Mouse (Mus musculus): ENCODE results near the gene Cacna1e.

Cacna1e gene

GRCm38 (mm10) chr1:154884275-154885206 is at the start of gene Cacna1e:
Gene Cacna1e (minus strand): TSS chr1:154884501.
- H3K27me3 ChIP-seq (ENCODE audit: insufficient read depth, low read length), result peaks cover 55% of the 10 kb centered on the region
- peaks cover 6% of the 10 kb centered on the region for H3K9me3 ChIP-seq (ENCODE audit: low read length)
- no peaks in the 10 kb centered on the region for H3K36me3 ChIP-seq (ENCODE audit: insufficient read depth, low read length)
- no peak for TF ChIP-seq CTCF (conservative IDR thresholded peaks at IDR 0.05; ENCODE audit: low read length)
- TF ChIP-seq NANOG (IDR thresholded peaks at IDR 0.05; ENCODE audit: borderline replicate concordance, low read length), result no peak
- no peak for TF ChIP-seq POU5F1 (IDR thresholded peaks at IDR 0.05; ENCODE audit: borderline replicate concordance, low read length)
- peaks cover 18% of the 10 kb centered on the region for H3K4me1 ChIP-seq (replicated peaks; ENCODE audit: low read depth, low read length)
- H3K4me3 ChIP-seq (replicated peaks; ENCODE audit: low read length), result peak within 1 kb of the TSS; percentile 51

- Histone ChIP-seq H3K4me3 (replicated peaks; ENCODE audit: low read length) (no peak overlapping the region), H3K36me3 (ENCODE audit: insufficient read depth, low read length) (no peaks in the 10 kb centered on the region), H3K9me3 (ENCODE audit: low read length) (0 out of 2 replicates have a peak, but pooled peaks cover 1% of the 10 kb centered on the region), H3K4me1 (replicated peaks; ENCODE audit: low read depth, low read length) (no peaks in the 10 kb centered on the region), H3K27me3 (ENCODE audit: insufficient read depth, low read length) (no peaks in the 10 kb centered on the region)
- no peak for TF ChIP-seq POU5F1 (IDR thresholded peaks at IDR 0.05; ENCODE audit: borderline replicate concordance, low read length)
- no peak for TF ChIP-seq NANOG (IDR thresholded peaks at IDR 0.05; ENCODE audit: borderline replicate concordance, low read length)
Observed at GRCm38 (mm10) chr1:154918406-154918805, 34.1 kb upstream of the Cacna1e start.

- TF ChIP-seq POU5F1 (IDR thresholded peaks at IDR 0.05; ENCODE audit: borderline replicate concordance, low read length), result no peak
- no peak for TF ChIP-seq NANOG (IDR thresholded peaks at IDR 0.05; ENCODE audit: borderline replicate concordance, low read length)
- TF ChIP-seq CTCF (conservative IDR thresholded peaks at IDR 0.05; ENCODE audit: low read length), result no peak
- Histone ChIP-seq H3K4me3 (replicated peaks; ENCODE audit: low read length) (no peak overlapping the region), H3K36me3 (ENCODE audit: insufficient read depth, low read length) (no peaks in the 10 kb centered on the region), H3K27me3 (ENCODE audit: insufficient read depth, low read length) (no peaks in the 10 kb centered on the region), H3K9me3 (ENCODE audit: low read length) (peaks cover 10% of the 10 kb centered on the region; the same call in 1 of the 2 replicates), H3K4me1 (replicated peaks; ENCODE audit: low read depth, low read length) (no peaks in the 10 kb centered on the region)
Observed at GRCm38 (mm10) chr1:154917438-154917837, 33.1 kb upstream of the Cacna1e start.

- Histone ChIP-seq H3K9me3 (ENCODE audit: low read length) (peaks cover 63% of the 10 kb centered on the region), H3K4me3 (replicated peaks; ENCODE audit: low read length) (no peak overlapping the region), H3K36me3 (ENCODE audit: insufficient read depth, low read length) (no peaks in the 10 kb centered on the region), H3K4me1 (replicated peaks; ENCODE audit: low read depth, low read length) (no peaks in the 10 kb centered on the region), H3K27me3 (ENCODE audit: insufficient read depth, low read length) (no peaks in the 10 kb centered on the region)
- no peak for TF ChIP-seq NANOG (IDR thresholded peaks at IDR 0.05; ENCODE audit: borderline replicate concordance, low read length)
- TF ChIP-seq CTCF (conservative IDR thresholded peaks at IDR 0.05; ENCODE audit: low read length), result no peak
- no peak for TF ChIP-seq POU5F1 (IDR thresholded peaks at IDR 0.05; ENCODE audit: borderline replicate concordance, low read length)
Observed at GRCm38 (mm10) chr1:154909554-154909953, 25.3 kb upstream of the Cacna1e start.

GRCm38 (mm10) chr1:154897390-154897789 is 13.1 kb upstream of the Cacna1e start:
- Histone ChIP-seq H3K36me3 (ENCODE audit: insufficient read depth, low read length) (no peaks in the 10 kb centered on the region), H3K9me3 (ENCODE audit: low read length) (peaks cover 41% of the 10 kb centered on the region), H3K27me3 (ENCODE audit: insufficient read depth, low read length) (no peaks in the 10 kb centered on the region), H3K4me1 (replicated peaks; ENCODE audit: low read depth, low read length) (no peaks in the 10 kb centered on the region), H3K4me3 (replicated peaks; ENCODE audit: low read length) (no peak overlapping the region)
- no peak for TF ChIP-seq NANOG (IDR thresholded peaks at IDR 0.05; ENCODE audit: borderline replicate concordance, low read length)
- no peak for TF ChIP-seq CTCF (conservative IDR thresholded peaks at IDR 0.05; ENCODE audit: low read length)
- no peak for TF ChIP-seq POU5F1 (IDR thresholded peaks at IDR 0.05; ENCODE audit: borderline replicate concordance, low read length)

GRCm38 (mm10) chr1:154890244-154890643 is 5.9 kb upstream of the Cacna1e start:
- no peak for TF ChIP-seq POU5F1 (IDR thresholded peaks at IDR 0.05; ENCODE audit: borderline replicate concordance, low read length)
- TF ChIP-seq CTCF (conservative IDR thresholded peaks at IDR 0.05; ENCODE audit: low read length), result no peak
- TF ChIP-seq NANOG (IDR thresholded peaks at IDR 0.05; ENCODE audit: borderline replicate concordance, low read length), result no peak

GRCm38 (mm10) chr1:154888495-154888894 is 4.2 kb upstream of the Cacna1e start:
- Histone ChIP-seq H3K4me3 (replicated peaks; ENCODE audit: low read length) (no peak overlapping the region), H3K9me3 (ENCODE audit: low read length) (peaks cover 15% of the 10 kb centered on the region), H3K36me3 (ENCODE audit: insufficient read depth, low read length) (no peaks in the 10 kb centered on the region), H3K4me1 (replicated peaks; ENCODE audit: low read depth, low read length) (peaks cover 17% of the 10 kb centered on the region), H3K27me3 (ENCODE audit: insufficient read depth, low read length) (peaks cover 33% of the 10 kb centered on the region)
- TF ChIP-seq POU5F1 (IDR thresholded peaks at IDR 0.05; ENCODE audit: borderline replicate concordance, low read length) (no peak), NANOG (IDR thresholded peaks at IDR 0.05; ENCODE audit: borderline replicate concordance, low read length) (no peak), CTCF (conservative IDR thresholded peaks at IDR 0.05; ENCODE audit: low read length) (no peak)

More at GRCm38 (mm10) chr1:154890244-154890643, 5.9 kb upstream of the Cacna1e start:
- peaks cover 16% of the 10 kb centered on the region for H3K27me3 ChIP-seq (ENCODE audit: insufficient read depth, low read length)
- peaks cover 21% of the 10 kb centered on the region for H3K9me3 ChIP-seq (ENCODE audit: low read length)
- no peak overlapping the region for H3K4me3 ChIP-seq (replicated peaks; ENCODE audit: low read length)
- H3K4me1 ChIP-seq (replicated peaks; ENCODE audit: low read depth, low read length), result peaks cover 1% of the 10 kb centered on the region
- H3K36me3 ChIP-seq (ENCODE audit: insufficient read depth, low read length), result no peaks in the 10 kb centered on the region

GRCm38 (mm10) chr1:154888018-154888417 is 3.7 kb upstream of the Cacna1e start:
- peaks cover 38% of the 10 kb centered on the region for H3K27me3 ChIP-seq (ENCODE audit: insufficient read depth, low read length)

More at GRCm38 (mm10) chr1:154888018-154888417, 3.7 kb upstream of the Cacna1e start:
- Histone ChIP-seq H3K9me3 (ENCODE audit: low read length) (peaks cover 15% of the 10 kb centered on the region), H3K4me1 (replicated peaks; ENCODE audit: low read depth, low read length) (peaks cover 18% of the 10 kb centered on the region), H3K4me3 (replicated peaks; ENCODE audit: low read length) (no peak overlapping the region), H3K36me3 (ENCODE audit: insufficient read depth, low read length) (no peaks in the 10 kb centered on the region)
- TF ChIP-seq CTCF (conservative IDR thresholded peaks at IDR 0.05; ENCODE audit: low read length), result no peak
